Mouse (Mus musculus) embryonic stem cell, embryonic (primary cell): Measurements from ENCODE around the gene Kcnq1.

Source experiments
- CTCF ChIA-PET, 4 experiments: fragments of 300-600 bp in 2 of 4; fragments of 350-600 bp in 2 of 4; sonication (Branson Sonifier 250); formaldehyde crosslinking; loops; one replicate each; lab custom pipeline; 2022; ENCODE audit warnings: inconsistent platforms in 2 of 4; lab: Charles Lee
- POLR2A ChIA-PET, 4 experiments: fragments of 300-600 bp in 2 of 4; fragments of 350-600 bp in 2 of 4; sonication (Branson Sonifier 250); formaldehyde crosslinking; loops; one replicate each; lab custom pipeline; 2022; ENCODE audit warnings: antibody characterized with exemption in 4 of 4, inconsistent platforms in 1 of 4; lab: Charles Lee

Gene Kcnq1

DNA sequence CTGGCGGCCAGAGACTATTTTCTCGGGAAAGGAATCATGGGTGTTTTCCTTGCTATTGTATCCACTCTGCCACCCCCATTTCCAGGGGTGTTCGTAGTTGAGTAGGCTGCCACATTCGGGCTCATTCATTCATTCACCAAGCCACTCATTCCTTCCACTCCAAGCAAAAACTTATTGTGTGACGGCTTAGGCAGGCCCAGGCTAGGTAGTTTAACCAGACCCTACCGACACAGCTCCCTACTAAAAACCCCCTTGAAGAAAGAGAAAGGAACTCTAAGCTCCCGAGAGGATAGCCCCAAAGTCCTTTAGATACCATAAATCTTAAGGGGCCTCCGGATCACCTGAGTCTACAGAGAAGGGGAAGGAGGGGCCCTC lies 338.4 kb downstream of the Kcnq1 start:
- ChIA-PET CTCF (interaction anchor here in 1 of 4 experiments (0.7 kb wide), 1 partner anchor 344 kb away, joined by 3 read pairs; no protein-coding TSS in a partner anchor), POLR2A (interaction anchor here in 2 of 4 experiments (0.7 to 3.4 kb wide), 2 partner anchors 15 to 17 kb away, joined by 4 to 15 read pairs; partner anchors contain the start of gene Cdkn1c (in 1 of the 2))

DNA sequence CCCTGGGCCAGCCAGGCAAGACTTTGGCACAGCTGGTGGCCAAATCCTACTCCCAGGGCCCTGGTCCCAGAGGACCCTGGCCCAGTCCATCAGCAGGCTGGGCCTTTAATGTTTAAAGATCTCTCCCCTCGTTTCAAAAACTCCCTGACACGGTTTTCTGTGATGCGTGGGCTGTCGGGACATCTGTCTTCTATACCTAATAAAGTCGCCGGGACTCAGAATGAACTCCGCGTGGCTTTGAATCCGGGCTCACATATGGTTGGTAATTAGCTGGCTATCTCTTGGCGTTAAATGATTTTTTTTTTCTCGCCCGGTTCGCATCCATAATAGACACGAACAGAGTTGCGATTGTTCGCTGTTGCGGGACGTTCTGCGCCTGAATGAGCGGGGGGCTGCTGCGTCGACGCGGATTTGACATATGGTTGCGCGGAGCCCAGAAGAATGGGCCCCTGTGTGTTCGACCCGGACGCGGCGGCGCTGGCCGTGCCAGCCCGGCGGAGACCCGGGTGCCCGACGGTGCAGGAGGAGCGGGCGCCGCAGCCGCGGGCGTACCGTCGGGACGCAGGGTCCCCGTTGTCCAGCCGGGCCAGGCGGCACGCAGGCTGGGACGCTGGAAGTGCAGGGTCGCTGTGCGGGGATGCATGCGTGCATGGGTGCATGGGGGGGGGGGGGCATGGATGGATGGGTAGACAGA lies 338.9 kb downstream of the Kcnq1 start:
- POLR2A ChIA-PET = interaction anchor here in 2 of 4 experiments (0.7 to 3.4 kb wide), 3 partner anchors 14 to 18 kb away, joined by 3 to 15 read pairs (median 4); partner anchors contain the start of gene Cdkn1c (in 1 of the 2)
- CTCF ChIA-PET = interaction anchor here in 1 of 4 experiments (0.7 kb wide), 1 partner anchor 344 kb away, joined by 3 read pairs; no protein-coding TSS in a partner anchor

DNA sequence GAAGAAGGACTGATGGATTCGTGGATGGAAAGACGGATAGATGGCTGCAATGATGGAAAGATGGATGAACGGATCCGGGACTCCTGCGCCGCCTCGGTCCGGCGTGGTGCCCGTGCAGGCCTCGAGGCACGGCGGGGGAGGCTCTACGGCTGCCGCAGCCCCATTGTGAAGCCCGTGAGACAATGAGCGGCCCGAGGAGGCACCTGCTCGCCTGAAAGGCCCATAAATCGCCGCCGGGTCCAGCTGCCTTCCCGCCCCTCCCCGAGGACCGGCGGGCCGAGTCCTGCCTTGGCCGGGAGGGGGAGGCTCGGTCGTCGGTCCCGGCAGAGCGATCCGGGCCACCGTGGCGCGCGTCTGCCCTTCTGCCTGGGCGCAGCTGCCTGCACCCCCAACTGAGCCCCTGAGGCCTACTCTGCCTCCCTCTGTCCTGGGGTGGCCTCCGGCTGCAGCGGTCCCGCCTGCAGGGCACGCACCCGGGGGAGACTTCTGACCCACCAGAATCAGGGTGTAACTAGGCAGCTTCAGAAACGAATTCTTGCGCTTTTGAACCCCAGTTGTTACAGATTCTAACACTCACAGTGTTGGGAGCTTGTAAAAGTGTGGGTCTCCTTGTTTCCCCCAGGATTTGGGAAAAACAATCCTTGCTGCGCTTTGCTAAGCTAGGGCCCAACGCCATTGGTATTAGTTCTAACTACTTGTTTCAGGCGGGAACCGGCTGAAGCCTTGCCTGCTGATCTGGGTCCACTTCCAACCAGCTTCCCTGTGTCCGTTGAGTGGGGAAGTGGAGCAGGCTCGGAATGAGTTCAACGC lies 339.7 kb downstream of the Kcnq1 start:
- POLR2A ChIA-PET = interaction anchor here in 3 of 4 experiments (0.6 to 3.4 kb wide), 4 partner anchors 13 to 79 kb away, joined by 3 to 15 read pairs (median 8); partner anchors contain the start of gene Cdkn1c (in 1 of the 3)
- CTCF ChIA-PET = interaction anchor here in 2 of 4 experiments (0.7 to 1.4 kb wide), 3 partner anchors 24 to 70 kb away, joined by 3 to 4 read pairs (median 3); no protein-coding TSS in a partner anchor

- ChIA-PET CTCF (interaction anchor here in 1 of 4 experiments (1.4 kb wide), 1 partner anchor 23 kb away, joined by 4 read pairs; no protein-coding TSS in a partner anchor), POLR2A (interaction anchor here in 1 of 4 experiments (3.4 kb wide), 1 partner anchor 12 kb away, joined by 15 read pairs; no protein-coding TSS in a partner anchor)
Measured at GRCm38 (mm10) chr7:143447130-143447529, 341.0 kb downstream of the Kcnq1 start.

- ChIA-PET POLR2A (interaction anchor here in 3 of 4 experiments (0.7 to 2.8 kb wide), 8 partner anchors 9 to 304 kb away, joined by 3 to 15 read pairs (median 4); partner anchors contain the start of gene Phlda2 (in 1 of the 3)), CTCF (interaction anchor here in 3 of 4 experiments (1.0 to 19.7 kb wide), 6 partner anchors 7 to 305 kb away, joined by 3 to 679 read pairs (median 5); no protein-coding TSS in a partner anchor)
Measured at GRCm38 (mm10) chr7:143458963-143459331, 352.8 kb downstream of the Kcnq1 start.

- POLR2A ChIA-PET = interaction anchor here in 3 of 4 experiments (0.5 to 3.0 kb wide), 23 partner anchors 10 to 1945 kb away, joined by 3 to 15 read pairs (median 4); partner anchors contain the start of genes Cd81 (in 1 of the 3), Phlda2 (in 1 of the 3) and Slc22a18 (in 1 of the 3)
- CTCF ChIA-PET = interaction anchor here (0.6 to 19.7 kb wide), 8 partner anchors 10 to 309 kb away, joined by 3 to 679 read pairs (median 6); no protein-coding TSS in a partner anchor
Measured at GRCm38 (mm10) chr7:143459332-143460211, 353.4 kb downstream of the Kcnq1 start.

DNA sequence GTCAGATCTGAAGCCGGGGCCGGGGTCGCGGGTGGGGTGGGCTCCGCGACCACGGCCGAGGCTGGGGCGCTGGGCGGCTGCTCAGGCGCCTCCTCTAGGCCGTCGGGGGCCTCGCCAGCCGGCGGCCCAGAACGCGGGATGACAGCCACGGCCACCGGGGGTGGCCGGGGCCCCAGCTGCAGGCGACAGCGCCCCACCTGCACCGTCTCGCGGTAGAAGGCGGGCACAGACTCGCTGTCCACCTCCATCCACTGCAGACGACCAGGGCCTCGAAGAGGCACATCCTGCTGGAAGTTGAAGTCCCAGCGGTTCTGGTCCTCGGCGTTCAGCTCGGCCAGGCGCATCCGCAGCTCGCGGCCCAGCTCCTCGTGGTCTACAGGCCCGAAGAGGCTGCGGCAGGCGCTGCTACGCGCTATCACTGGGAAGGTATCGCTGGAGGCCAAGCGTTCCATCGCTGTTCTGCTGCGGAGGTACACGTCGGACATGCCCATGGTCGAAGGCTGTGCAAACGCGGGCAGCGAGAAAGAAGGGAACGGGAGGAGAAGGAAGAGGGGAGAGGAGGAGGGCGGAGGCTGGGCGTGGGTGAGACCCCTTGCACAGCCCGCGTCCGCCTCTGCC lies 354.2 kb downstream of the Kcnq1 start:
- ChIA-PET CTCF (interaction anchor here (0.5 to 19.7 kb wide), 17 partner anchors 10 to 472 kb away, joined by 3 to 679 read pairs (median 5); no protein-coding TSS in a partner anchor), POLR2A (interaction anchor here in 3 of 4 experiments (0.5 to 3.0 kb wide), 33 partner anchors 9 to 1946 kb away, joined by 3 to 15 read pairs (median 4); partner anchors contain the start of genes Slc22a18 (in 2 of the 3), Cd81 (in 1 of the 3), Phlda2 (in 1 of the 3) and Tssc4 (in 1 of the 3))

GRCm38 (mm10) chr7:143460874-143461273 lies 354.7 kb downstream of the Kcnq1 start, which contains the start of gene Cdkn1c:
TSS of gene Cdkn1c (minus strand) at chr7:143461050.
- CTCF ChIA-PET = interaction anchor here (0.5 to 19.7 kb wide), 25 partner anchors 9 to 1270 kb away, joined by 3 to 679 read pairs (median 4); no protein-coding TSS in a partner anchor
- POLR2A ChIA-PET = interaction anchor here in 3 of 4 experiments (0.5 to 3.0 kb wide), 33 partner anchors 9 to 454 kb away, joined by 3 to 12 read pairs (median 3); partner anchors contain the start of genes Slc22a18 (in 2 of the 3), Cars (in 1 of the 3), Cd81 (in 1 of the 3) and Nap1l4 (in 1 of the 3)

- ChIA-PET POLR2A (interaction anchor here in 3 of 4 experiments (0.5 to 3.0 kb wide), 28 partner anchors 8 to 455 kb away, joined by 3 to 12 read pairs (median 4); partner anchors contain the start of genes Cars (in 2 of the 3), Slc22a18 (in 2 of the 3), Cd81 (in 1 of the 3) and Nap1l4 (in 1 of the 3)), CTCF (interaction anchor here (0.5 to 19.7 kb wide), 23 partner anchors 9 to 1269 kb away, joined by 3 to 679 read pairs (median 4); no protein-coding TSS in a partner anchor)
Measured at GRCm38 (mm10) chr7:143461294-143461870, 355.2 kb downstream of the Kcnq1 start.

DNA sequence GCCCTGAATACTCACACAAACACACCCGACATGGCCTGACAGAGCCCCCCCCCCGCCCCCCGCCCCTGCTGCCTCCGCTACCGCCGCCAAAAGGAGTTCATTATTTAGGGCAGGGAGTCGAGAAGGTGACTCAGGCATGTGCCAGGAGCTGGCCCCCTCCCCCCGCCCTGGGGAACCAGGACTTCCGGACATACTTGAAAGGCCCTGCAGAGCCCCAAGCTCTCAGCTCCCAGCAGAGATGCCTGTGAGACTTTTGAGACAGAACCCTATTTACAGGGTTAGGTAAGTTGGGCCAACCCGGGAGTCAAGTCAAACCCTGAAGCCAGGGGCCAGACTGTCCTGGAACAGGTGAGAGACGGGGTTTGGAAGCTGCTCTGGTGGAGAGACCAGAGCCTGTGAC lies 355.8 kb downstream of the Kcnq1 start:
- CTCF ChIA-PET = interaction anchor here (1.0 to 19.7 kb wide), 12 partner anchors 8 to 543 kb away, joined by 3 to 679 read pairs (median 6); no protein-coding TSS in a partner anchor
- POLR2A ChIA-PET = interaction anchor here in 3 of 4 experiments (0.6 to 3.0 kb wide), 13 partner anchors 11 to 362 kb away, joined by 3 to 12 read pairs (median 3); partner anchors contain the start of genes Cars (in 2 of the 3), Nap1l4 (in 1 of the 3), Phlda2 (in 1 of the 3) and Slc22a18 (in 1 of the 3)

DNA sequence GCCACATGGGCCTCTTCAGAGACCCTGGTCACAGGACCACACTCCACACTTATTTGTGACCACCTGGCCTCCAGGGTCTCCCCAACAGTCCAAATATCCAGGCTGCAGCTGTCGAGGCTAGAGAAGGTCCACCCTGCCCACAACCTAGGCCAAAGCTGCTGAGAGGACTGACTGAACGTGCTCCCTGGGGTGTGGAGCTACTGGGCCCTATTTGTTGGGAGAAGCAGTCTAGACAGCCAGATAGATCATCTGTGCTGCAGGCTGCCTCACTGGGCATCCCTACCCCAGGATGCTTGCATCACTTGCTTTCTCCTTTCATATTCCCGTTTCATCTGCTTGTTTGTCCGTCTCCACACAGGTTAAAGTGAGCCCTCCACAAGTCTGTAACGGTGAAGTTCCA lies 356.4 kb downstream of the Kcnq1 start:
- ChIA-PET CTCF (interaction anchor here (1.0 to 19.7 kb wide), 15 partner anchors 8 to 543 kb away, joined by 3 to 679 read pairs (median 6); partner anchors contain the start of gene Slc22a18 (in 1 of the 4)), POLR2A (interaction anchor here in 3 of 4 experiments (0.7 to 5.6 kb wide), 13 partner anchors 11 to 362 kb away, joined by 3 to 54 read pairs (median 3); partner anchors contain the start of genes Cars (in 1 of the 3), Phlda2 (in 1 of the 3) and Slc22a18 (in 1 of the 3))

GRCm38 (mm10) chr7:143463865-143464415 lies 357.8 kb downstream of the Kcnq1 start:
- CTCF ChIA-PET = interaction anchor here (0.5 to 19.7 kb wide), 19 partner anchors 10 to 347 kb away, joined by 3 to 679 read pairs (median 5); partner anchors contain the start of genes Phlda2 (in 1 of the 4) and Slc22a18 (in 1 of the 4)
- POLR2A ChIA-PET = interaction anchor here in 3 of 4 experiments (0.6 to 5.6 kb wide), 11 partner anchors 11 to 421 kb away, joined by 3 to 54 read pairs (median 3); partner anchors contain the start of gene Phlda2 (in 1 of the 3)

DNA sequence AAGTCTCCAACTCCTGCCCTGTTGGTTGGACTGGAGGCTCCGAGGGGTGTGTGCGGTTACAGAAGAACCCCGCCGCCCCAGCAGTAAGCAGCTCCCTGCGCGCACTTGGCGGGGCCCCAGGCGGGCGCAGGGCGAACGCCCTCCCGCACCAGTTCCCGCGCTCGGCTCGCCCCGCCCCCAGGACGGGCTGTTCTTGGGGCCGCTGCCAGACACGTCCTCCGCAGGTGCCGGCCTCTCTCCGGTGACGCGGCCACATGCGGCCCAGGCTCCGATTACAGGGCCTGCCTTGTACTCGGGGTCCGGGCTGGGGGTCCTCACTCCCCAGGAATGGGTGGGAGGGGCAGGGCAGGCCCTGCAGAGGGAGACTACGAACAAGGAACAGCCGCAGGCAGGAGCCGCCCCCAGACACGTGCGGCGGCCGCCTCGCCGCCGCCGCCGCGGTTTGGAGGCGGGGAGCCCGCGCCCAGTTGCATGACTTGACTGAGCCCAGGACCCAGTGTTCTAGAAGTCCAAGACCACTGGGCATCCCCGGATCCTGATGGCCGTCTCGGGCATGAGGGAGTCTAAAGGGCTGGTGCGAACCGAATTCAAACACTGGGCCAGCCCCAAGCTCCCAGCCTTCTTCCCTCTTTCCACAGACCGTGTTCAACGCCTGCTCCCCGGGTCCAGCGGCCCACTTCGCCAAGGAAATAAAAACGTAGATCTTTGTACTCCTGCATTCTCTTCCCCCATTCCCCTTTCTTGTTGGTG lies 358.8 kb downstream of the Kcnq1 start:
- ChIA-PET POLR2A (interaction anchor here in 3 of 4 experiments (0.6 to 5.6 kb wide), 10 partner anchors 11 to 420 kb away, joined by 3 to 54 read pairs (median 5); partner anchors contain the start of gene Cd81 (in 1 of the 3)), CTCF (interaction anchor here (0.5 to 19.7 kb wide), 38 partner anchors 11 to 1820 kb away, joined by 3 to 679 read pairs (median 9); partner anchors contain the start of genes Phlda2 (in 2 of the 4) and Trpm5 (in 1 of the 4))
